Mouse (Mus musculus): Measurements from ENCODE around the gene Ptpn23.

GRCm38 (mm10) chr9:110350612-110351011 is 57.4 kb downstream of the Ptpn23 start:
- no peak for TF ChIP-seq CTCF (IDR thresholded peaks at IDR 0.05; ENCODE audit: low read depth, low read length)
- TF ChIP-seq POLR2A (IDR thresholded peaks at IDR 0.05; ENCODE audit: borderline replicate concordance, low read depth, low read length) = no peak

Data from bone marrow macrophage, adult 2 months (primary cell).